Mouse (Mus musculus): ENCODE results near the gene Plce1. TPM values are rescaled to one million over a fixed set of nuclear protein-coding genes. Genes with fewer than 3 reads are reported as not detected.

Gene Plce1
- polyA plus RNA-seq, 1 experiment from 2014 or later: 0.47 TPM

DNA sequence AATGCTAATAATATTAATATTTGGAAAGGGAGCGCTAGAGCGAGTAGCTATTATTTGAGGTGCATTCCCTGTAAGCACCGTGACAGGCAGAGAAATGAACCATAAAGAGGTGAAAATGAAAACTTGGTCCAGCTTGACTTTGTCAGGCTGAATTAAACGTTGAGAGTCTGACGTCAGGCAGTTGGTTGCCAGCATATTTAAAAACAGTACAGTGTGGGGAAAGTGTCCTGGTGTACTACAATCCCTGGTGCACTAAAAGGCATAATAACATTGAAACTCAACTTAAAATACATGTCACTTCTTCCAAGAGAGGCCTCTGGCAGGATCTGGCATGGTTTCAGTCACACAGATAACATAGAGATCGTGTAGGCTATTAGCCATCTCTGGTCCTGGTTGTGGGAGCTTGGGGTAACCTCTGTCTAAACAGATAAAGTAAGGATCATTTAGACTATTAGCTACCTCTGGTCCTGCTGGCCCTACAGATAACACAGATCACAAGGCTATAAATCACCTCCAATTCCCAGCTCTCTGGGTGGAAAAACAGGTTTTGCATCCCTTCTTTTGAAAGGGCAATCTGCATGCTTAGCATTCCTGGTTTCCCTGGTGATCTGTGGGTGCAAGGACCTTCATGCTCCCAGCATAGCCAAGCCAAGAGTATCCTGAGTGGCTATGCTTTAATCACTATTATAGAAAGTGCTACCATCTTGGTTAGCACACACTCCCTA is 164.1 kb downstream of the Plce1 start:
- Histone ChIP-seq H3K4me1 (replicated peaks) (no peaks in the 10 kb centered on the region), H3K27ac (no peak overlapping the region), H3K4me3 (replicated peaks) (no peak overlapping the region), H3K27me3 (no peaks in the 10 kb centered on the region), H3K36me3 (no peaks in the 10 kb centered on the region), H3K9ac (no peak overlapping the region), H3K4me2 (no peak overlapping the region), H3K9me3 (replicated peaks) (no peaks in the 10 kb centered on the region)
- WGBS (ENCODE audit: insufficient replicate concordance): 50% methylated on average over 6 of the region's 6 CpGs
- ATAC-seq (ENCODE audit: low read depth): no peak
- no peak for DNase-seq

DNA sequence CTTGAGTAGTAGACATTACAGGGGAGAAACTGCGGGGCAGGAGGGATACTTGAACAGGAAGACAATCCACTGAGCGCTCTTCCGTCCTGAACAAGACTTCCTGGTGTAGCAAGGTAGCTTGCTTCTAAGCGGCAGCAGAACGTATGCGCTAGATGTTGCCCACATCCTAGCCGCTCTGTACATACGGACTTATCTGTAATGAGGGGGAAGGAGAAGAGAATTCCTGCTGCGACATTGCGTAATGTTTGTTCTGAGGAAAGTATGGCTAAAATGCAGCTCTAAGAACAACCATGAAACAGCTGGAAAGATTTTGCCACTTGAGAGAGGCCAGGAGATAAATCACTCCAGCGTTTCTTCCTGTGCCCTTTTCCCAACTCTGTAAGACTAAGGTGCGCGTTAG is 177.1 kb downstream of the Plce1 start:
- Histone ChIP-seq H3K4me3 (replicated peaks) (no peak overlapping the region), H3K9ac (no peak overlapping the region), H3K27me3 (no peaks in the 10 kb centered on the region), H3K4me1 (replicated peaks) (no peaks in the 10 kb centered on the region), H3K9me3 (replicated peaks) (no peaks in the 10 kb centered on the region), H3K27ac (no peak overlapping the region), H3K4me2 (no peak overlapping the region), H3K36me3 (no peaks in the 10 kb centered on the region)
- 75% methylated on average over 13 of the region's 13 CpGs for WGBS (ENCODE audit: insufficient replicate concordance)
- no peak for DNase-seq
- no peak for ATAC-seq (ENCODE audit: low read depth)

- H3K27me3 ChIP-seq: no peaks in the 10 kb centered on the region
- no peaks in the 10 kb centered on the region for H3K4me1 ChIP-seq (replicated peaks)
- H3K9ac ChIP-seq: no peak overlapping the region
- 61% methylated on average over 1 of the region's 1 CpGs for WGBS (ENCODE audit: insufficient replicate concordance)
- no peak overlapping the region for H3K4me3 ChIP-seq (replicated peaks)
- H3K9me3 ChIP-seq (replicated peaks): no peaks in the 10 kb centered on the region
- no peak overlapping the region for H3K27ac ChIP-seq
- no peak overlapping the region for H3K4me2 ChIP-seq
- DNase-seq (no peak), ATAC-seq (ENCODE audit: low read depth) (no peak)
- H3K36me3 ChIP-seq: no peaks in the 10 kb centered on the region
Observed at GRCm38 (mm10) chr19:38665398-38665797, 184.5 kb downstream of the Plce1 start.

- no peak overlapping the region for H3K9ac ChIP-seq
- H3K4me1 ChIP-seq (replicated peaks): no peaks in the 10 kb centered on the region
- no peak for ATAC-seq (ENCODE audit: low read depth)
- no peaks in the 10 kb centered on the region for H3K27me3 ChIP-seq
- H3K9me3 ChIP-seq (replicated peaks): no peaks in the 10 kb centered on the region
- no peak overlapping the region for H3K4me2 ChIP-seq
- WGBS (ENCODE audit: insufficient replicate concordance): 75% methylated on average over 7 of the region's 7 CpGs
- H3K4me3 ChIP-seq (replicated peaks): no peak overlapping the region
- DNase-seq: no peak
- no peaks in the 10 kb centered on the region for H3K36me3 ChIP-seq
- no peak overlapping the region for H3K27ac ChIP-seq
Observed at GRCm38 (mm10) chr19:38672015-38672600, 191.2 kb downstream of the Plce1 start.

DNA sequence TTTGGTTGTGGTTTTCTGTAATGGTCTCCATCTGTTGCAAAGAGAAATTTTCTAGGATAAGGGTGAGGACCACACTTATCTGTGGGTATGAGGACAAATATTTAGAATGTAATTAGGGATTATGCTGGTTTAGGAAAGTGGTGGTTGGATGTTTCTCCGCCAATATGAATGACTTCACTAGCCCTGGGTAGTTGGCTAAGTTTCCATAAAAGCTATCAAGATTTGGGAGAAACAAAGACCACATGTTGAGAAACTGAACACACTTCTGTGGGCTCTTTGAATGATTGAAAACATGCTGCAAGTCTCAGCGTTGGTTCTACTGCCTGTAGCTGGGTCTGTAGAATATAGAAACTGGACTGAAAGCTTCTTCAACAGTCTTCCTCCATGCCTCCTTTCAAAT is 193.0 kb downstream of the Plce1 start:
- ATAC-seq (ENCODE audit: low read depth) (no peak), DNase-seq (no peak)
- H3K27me3 ChIP-seq: no peaks in the 10 kb centered on the region
- no peaks in the 10 kb centered on the region for H3K4me1 ChIP-seq (replicated peaks)
- no peak overlapping the region for H3K9ac ChIP-seq
- H3K4me3 ChIP-seq (replicated peaks): no peak overlapping the region
- H3K36me3 ChIP-seq: no peaks in the 10 kb centered on the region
- WGBS (ENCODE audit: insufficient replicate concordance): 56% methylated on average over 2 of the region's 2 CpGs
- no peak overlapping the region for H3K4me2 ChIP-seq
- H3K9me3 ChIP-seq (replicated peaks): no peaks in the 10 kb centered on the region
- H3K27ac ChIP-seq: no peak overlapping the region

DNA sequence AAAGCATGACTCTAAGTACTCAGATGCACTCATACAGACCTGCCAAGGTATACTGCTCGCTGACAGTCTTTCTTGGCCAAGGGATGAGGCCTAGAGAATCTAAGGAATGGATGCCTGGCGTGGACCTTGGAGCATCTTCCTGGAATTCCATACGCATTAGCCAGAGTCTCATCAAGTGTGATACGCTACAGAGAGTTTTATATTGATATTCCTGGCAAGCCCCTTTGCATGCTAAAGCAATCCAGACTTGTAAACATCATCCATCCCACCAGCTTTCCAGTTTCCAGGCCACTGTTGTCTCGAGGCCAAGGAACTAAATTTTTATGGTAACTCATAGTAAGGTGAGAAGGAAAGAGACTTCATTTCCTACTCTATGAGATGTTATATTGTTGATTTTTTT is 197.7 kb downstream of the Plce1 start:
- no peak for ATAC-seq (ENCODE audit: low read depth)
- Histone ChIP-seq H3K27me3 (no peaks in the 10 kb centered on the region), H3K9me3 (replicated peaks) (no peaks in the 10 kb centered on the region), H3K4me3 (replicated peaks) (no peak overlapping the region), H3K9ac (no peak overlapping the region), H3K36me3 (no peaks in the 10 kb centered on the region), H3K4me2 (no peak overlapping the region), H3K4me1 (replicated peaks) (no peaks in the 10 kb centered on the region), H3K27ac (no peak overlapping the region)
- 62% methylated on average over 5 of the region's 5 CpGs for WGBS (ENCODE audit: insufficient replicate concordance)
- DNase-seq: no peak

DNA sequence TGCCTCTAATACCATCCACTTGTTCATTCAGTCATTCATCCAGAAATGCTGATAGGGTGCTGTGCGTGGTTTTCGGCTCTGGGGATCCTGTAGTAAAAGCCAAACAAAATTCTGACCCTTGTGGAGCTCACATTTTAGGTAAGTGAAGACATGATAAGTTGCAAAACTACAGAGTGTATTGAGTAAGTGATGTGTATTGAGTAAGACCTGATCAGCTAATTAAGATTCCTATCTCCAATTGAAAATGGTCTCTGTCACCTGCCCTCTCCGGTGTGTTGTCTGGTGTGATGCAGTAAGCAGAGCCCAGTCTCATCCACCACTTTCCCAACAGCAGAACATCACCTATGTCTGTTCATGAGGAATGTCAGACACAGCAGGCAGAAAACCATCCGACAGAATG is 198.6 kb downstream of the Plce1 start:
- H3K27me3 ChIP-seq: no peaks in the 10 kb centered on the region
- no peak overlapping the region for H3K4me3 ChIP-seq (replicated peaks)
- H3K9me3 ChIP-seq (replicated peaks): no peaks in the 10 kb centered on the region
- DNase-seq (no peak), ATAC-seq (ENCODE audit: low read depth) (no peak)
- H3K27ac ChIP-seq: no peak overlapping the region
- no peak overlapping the region for H3K9ac ChIP-seq
- H3K4me1 ChIP-seq (replicated peaks): no peaks in the 10 kb centered on the region
- no peak overlapping the region for H3K4me2 ChIP-seq
- H3K36me3 ChIP-seq: no peaks in the 10 kb centered on the region
- WGBS (ENCODE audit: insufficient replicate concordance): 71% methylated on average over 4 of the region's 4 CpGs

GRCm38 (mm10) chr19:38687326-38687725 is 206.4 kb downstream of the Plce1 start:
- no peaks in the 10 kb centered on the region for H3K9me3 ChIP-seq (replicated peaks)
- no peaks in the 10 kb centered on the region for H3K4me1 ChIP-seq (replicated peaks)
- WGBS (ENCODE audit: insufficient replicate concordance): 46% methylated on average over 5 of the region's 5 CpGs
- no peak overlapping the region for H3K4me3 ChIP-seq (replicated peaks)
- DNase-seq (no peak), ATAC-seq (ENCODE audit: low read depth) (no peak)
- H3K27ac ChIP-seq: no peak overlapping the region
- H3K27me3 ChIP-seq: no peaks in the 10 kb centered on the region
- no peaks in the 10 kb centered on the region for H3K36me3 ChIP-seq
- H3K4me2 ChIP-seq: no peak overlapping the region
- H3K9ac ChIP-seq: no peak overlapping the region

GRCm38 (mm10) chr19:38688741-38689507 is 208.0 kb downstream of the Plce1 start:
- no peaks in the 10 kb centered on the region for H3K36me3 ChIP-seq
- WGBS (ENCODE audit: insufficient replicate concordance): 64% methylated on average over 4 of the region's 4 CpGs
- no peak for ATAC-seq (ENCODE audit: low read depth)

DNA sequence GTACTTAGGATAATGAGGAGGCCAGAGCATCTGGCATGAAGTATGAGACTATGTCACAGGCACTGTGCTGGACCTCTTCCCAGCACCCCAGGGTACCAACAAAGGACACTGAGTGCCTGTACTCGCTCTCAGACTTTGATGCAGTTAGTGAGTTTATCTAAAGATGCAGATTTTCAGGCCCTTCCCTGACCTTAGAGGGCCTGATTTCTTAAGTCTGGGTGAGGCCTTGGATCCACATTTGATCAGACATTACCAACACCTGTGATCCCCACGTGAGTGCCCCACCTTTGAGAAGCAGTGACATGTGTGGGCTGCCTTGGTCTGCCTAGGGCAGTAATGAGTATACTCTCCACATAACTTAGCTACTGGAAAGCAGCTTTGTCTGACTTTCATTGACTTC is 209.4 kb downstream of the Plce1 start:
- ATAC-seq (ENCODE audit: low read depth) (no peak), DNase-seq (no peak)
- Histone ChIP-seq H3K4me2 (no peak overlapping the region), H3K36me3 (no peaks in the 10 kb centered on the region), H3K27me3 (no peaks in the 10 kb centered on the region), H3K4me3 (replicated peaks) (no peak overlapping the region), H3K4me1 (replicated peaks) (no peaks in the 10 kb centered on the region), H3K9me3 (replicated peaks) (no peaks in the 10 kb centered on the region), H3K9ac (no peak overlapping the region), H3K27ac (no peak overlapping the region)
- WGBS (ENCODE audit: insufficient replicate concordance): 42% methylated on average over 2 of the region's 2 CpGs

More at GRCm38 (mm10) chr19:38688741-38689507, 208.0 kb downstream of the Plce1 start:
- no peak for DNase-seq
- no peak overlapping the region for H3K4me2 ChIP-seq
- no peak overlapping the region for H3K4me3 ChIP-seq (replicated peaks)
- H3K9ac ChIP-seq: no peak overlapping the region
- H3K27ac ChIP-seq: no peak overlapping the region
- H3K9me3 ChIP-seq (replicated peaks): no peaks in the 10 kb centered on the region
- H3K27me3 ChIP-seq: no peaks in the 10 kb centered on the region
- no peaks in the 10 kb centered on the region for H3K4me1 ChIP-seq (replicated peaks)

DNA sequence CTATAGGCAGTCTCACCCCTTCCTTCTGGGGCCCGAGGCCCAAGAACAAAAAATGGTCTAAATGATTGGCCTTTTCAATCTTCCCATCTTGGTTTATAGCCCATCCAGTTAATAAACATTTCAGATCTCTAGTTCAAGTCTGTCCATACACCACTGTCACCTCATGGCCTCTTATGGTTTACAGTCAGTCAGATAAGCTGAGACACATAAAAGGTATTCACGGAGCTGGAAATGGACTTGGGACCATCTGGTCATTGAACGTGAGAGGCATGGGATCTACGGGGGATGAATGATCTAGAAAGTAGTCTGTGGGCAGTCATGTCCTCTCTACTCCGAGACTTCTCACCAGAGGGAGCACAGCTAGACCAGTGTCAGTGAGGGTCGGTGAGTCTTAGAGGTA is 210.6 kb downstream of the Plce1 start:
- Histone ChIP-seq H3K4me3 (replicated peaks) (no peak overlapping the region), H3K36me3 (no peaks in the 10 kb centered on the region), H3K9me3 (replicated peaks) (no peaks in the 10 kb centered on the region), H3K27ac (no peak overlapping the region), H3K4me1 (replicated peaks) (no peaks in the 10 kb centered on the region), H3K27me3 (no peaks in the 10 kb centered on the region), H3K4me2 (no peak overlapping the region), H3K9ac (no peak overlapping the region)
- ATAC-seq (ENCODE audit: low read depth) (no peak), DNase-seq (no peak)
- 71% methylated on average over 6 of the region's 6 CpGs for WGBS (ENCODE audit: insufficient replicate concordance)
